Mouse (Mus musculus): Measurements from ENCODE around the gene Zfp334. TPM values are rescaled to one million over a fixed set of nuclear protein-coding genes. Genes with fewer than 3 reads are reported as not detected.
A peak's percentile ranks its signal among the peaks of the same experiment; 100 is the strongest.

The Zfp334 gene
- polyA plus RNA-seq, 1 experiment from 2014 or later, result 9.2 TPM

- no peaks in the 10 kb centered on the region for H3K4me1 ChIP-seq (replicated peaks; ENCODE audit: control insufficient read depth, insufficient read depth, low read length)
- no peaks in the 10 kb centered on the region for H3K9me3 ChIP-seq (ENCODE audit: control insufficient read depth, low read length)
- H3K36me3 ChIP-seq (ENCODE audit: control insufficient read depth, insufficient read depth, low read length), result no peaks in the 10 kb centered on the region
- no peak overlapping the region for H3K27ac ChIP-seq (ENCODE audit: low read depth)
- 85% methylated on average over 5 of the region's 5 CpGs for WGBS
- H3K27me3 ChIP-seq (replicated peaks; ENCODE audit: control insufficient read depth, insufficient read depth, low read length), result no peaks in the 10 kb centered on the region
- no peak overlapping the region for H3K4me2 ChIP-seq (ENCODE audit: low read length)
- DNase-seq (ENCODE audit: low spot score) (no peak), ATAC-seq (replicated peaks; ENCODE audit: low FRiP score, low TSS enrichment, low read depth) (no peak)
- no peak overlapping the region for H3K9ac ChIP-seq (ENCODE audit: low read length)
- H3K4me3 ChIP-seq (ENCODE audit: low read depth, low read length), result no peak overlapping the region
Observed at GRCm38 (mm10) chr2:165346180-165346579, 41.9 kb downstream of the Zfp334 start.

GRCm38 (mm10) chr2:165337191-165337590, 50.9 kb downstream of the Zfp334 start:
- DNase-seq (ENCODE audit: low spot score) (no peak), ATAC-seq (replicated peaks; ENCODE audit: low FRiP score, low TSS enrichment, low read depth) (no peak)
- no peak overlapping the region for H3K4me3 ChIP-seq (ENCODE audit: low read depth, low read length)
- WGBS, result 34% methylated on average over 3 of the region's 3 CpGs
- H3K4me2 ChIP-seq (ENCODE audit: low read length), result no peak overlapping the region
- H3K4me1 ChIP-seq (replicated peaks; ENCODE audit: control insufficient read depth, insufficient read depth, low read length), result no peaks in the 10 kb centered on the region
- no peak overlapping the region for H3K9ac ChIP-seq (ENCODE audit: low read length)
- H3K27ac ChIP-seq (ENCODE audit: low read depth), result no peak overlapping the region
- no peaks in the 10 kb centered on the region for H3K36me3 ChIP-seq (ENCODE audit: control insufficient read depth, insufficient read depth, low read length)
- no peaks in the 10 kb centered on the region for H3K27me3 ChIP-seq (replicated peaks; ENCODE audit: control insufficient read depth, insufficient read depth, low read length)
- H3K9me3 ChIP-seq (ENCODE audit: control insufficient read depth, low read length), result no peaks in the 10 kb centered on the region

GRCm38 (mm10) chr2:165332610-165333210, 55.3 kb downstream of the Zfp334 start:
- no peaks in the 10 kb centered on the region for H3K27me3 ChIP-seq (replicated peaks; ENCODE audit: control insufficient read depth, insufficient read depth, low read length)
- H3K27ac ChIP-seq (ENCODE audit: low read depth), result no peak overlapping the region
- ATAC-seq (replicated peaks; ENCODE audit: low FRiP score, low TSS enrichment, low read depth) (no peak), DNase-seq (ENCODE audit: low spot score) (no peak)
- no peak overlapping the region for H3K4me3 ChIP-seq (ENCODE audit: low read depth, low read length)
- H3K36me3 ChIP-seq (ENCODE audit: control insufficient read depth, insufficient read depth, low read length), result no peaks in the 10 kb centered on the region
- H3K4me2 ChIP-seq (ENCODE audit: low read length), result no peak overlapping the region
- no peaks in the 10 kb centered on the region for H3K4me1 ChIP-seq (replicated peaks; ENCODE audit: control insufficient read depth, insufficient read depth, low read length)
- 56% methylated on average over 14 of the region's 14 CpGs for whole genome bisulfite sequencing
- H3K9ac ChIP-seq (ENCODE audit: low read length), result no peak overlapping the region
- H3K9me3 ChIP-seq (ENCODE audit: control insufficient read depth, low read length), result 0 out of 2 replicates have a peak, but pooled peaks cover 3% of the 10 kb centered on the region

- Histone ChIP-seq H3K4me1 (replicated peaks; ENCODE audit: control insufficient read depth, insufficient read depth, low read length) (peaks cover 15% of the 10 kb centered on the region), H3K27me3 (replicated peaks; ENCODE audit: control insufficient read depth, insufficient read depth, low read length) (no peaks in the 10 kb centered on the region), H3K4me2 (ENCODE audit: low read length) (no peak overlapping the region), H3K4me3 (ENCODE audit: low read depth, low read length) (no peak overlapping the region), H3K9me3 (ENCODE audit: control insufficient read depth, low read length) (0 out of 2 replicates have a peak, but pooled peaks cover 3% of the 10 kb centered on the region), H3K9ac (ENCODE audit: low read length) (no peak overlapping the region), H3K36me3 (ENCODE audit: control insufficient read depth, insufficient read depth, low read length) (no peaks in the 10 kb centered on the region), H3K27ac (ENCODE audit: low read depth) (no peak overlapping the region)
- WGBS, result 15% methylated on average over 3 of the region's 3 CpGs
- no peak for ATAC-seq (replicated peaks; ENCODE audit: low FRiP score, low TSS enrichment, low read depth)
- DNase-seq (ENCODE audit: low spot score), result no peak
Observed at GRCm38 (mm10) chr2:165329703-165330102, 58.4 kb downstream of the Zfp334 start.

GRCm38 (mm10) chr2:165328746-165329145, 59.3 kb downstream of the Zfp334 start:
- Histone ChIP-seq H3K4me3 (ENCODE audit: low read depth, low read length) (no peak overlapping the region), H3K27me3 (replicated peaks; ENCODE audit: control insufficient read depth, insufficient read depth, low read length) (no peaks in the 10 kb centered on the region), H3K9me3 (ENCODE audit: control insufficient read depth, low read length) (0 out of 2 replicates have a peak, but pooled peaks cover 3% of the 10 kb centered on the region), H3K36me3 (ENCODE audit: control insufficient read depth, insufficient read depth, low read length) (no peaks in the 10 kb centered on the region), H3K4me2 (ENCODE audit: low read length) (no peak overlapping the region), H3K27ac (ENCODE audit: low read depth) (no peak overlapping the region), H3K4me1 (replicated peaks; ENCODE audit: control insufficient read depth, insufficient read depth, low read length) (peaks cover 22% of the 10 kb centered on the region), H3K9ac (ENCODE audit: low read length) (no peak overlapping the region)
- DNase-seq (ENCODE audit: low spot score) (no peak), ATAC-seq (replicated peaks; ENCODE audit: low FRiP score, low TSS enrichment, low read depth) (no peak)
- 79% methylated on average over 5 of the region's 5 CpGs for WGBS

GRCm38 (mm10) chr2:165327386-165327785, 60.7 kb downstream of the Zfp334 start:
- ATAC-seq (replicated peaks; ENCODE audit: low FRiP score, low TSS enrichment, low read depth), result no peak
- Histone ChIP-seq H3K9me3 (ENCODE audit: control insufficient read depth, low read length) (0 out of 2 replicates have a peak, but pooled peaks cover 3% of the 10 kb centered on the region), H3K27ac (ENCODE audit: low read depth) (no peak overlapping the region), H3K9ac (ENCODE audit: low read length) (no peak overlapping the region), H3K4me2 (ENCODE audit: low read length) (peak overlapping the region; percentile 82), H3K36me3 (ENCODE audit: control insufficient read depth, insufficient read depth, low read length) (no peaks in the 10 kb centered on the region), H3K4me1 (replicated peaks; ENCODE audit: control insufficient read depth, insufficient read depth, low read length) (peaks cover 29% of the 10 kb centered on the region), H3K27me3 (replicated peaks; ENCODE audit: control insufficient read depth, insufficient read depth, low read length) (no peaks in the 10 kb centered on the region), H3K4me3 (ENCODE audit: low read depth, low read length) (0 out of 2 replicates have a peak overlapping the region, but pooled peaks have one; percentile 94)
- WGBS, result 49% methylated on average over 7 of the region's 7 CpGs
- DNase-seq (ENCODE audit: low spot score), result no peak

GRCm38 (mm10) chr2:165326304-165327190, 61.5 kb downstream of the Zfp334 start, which contains the start of gene Elmo2:
Gene Elmo2 (minus strand): TSS chr2:165326479.
- DNase-seq (ENCODE audit: low spot score) (peak; percentile 98), ATAC-seq (replicated peaks; ENCODE audit: low FRiP score, low TSS enrichment, low read depth) (peak; percentile 98)
- under 1% methylated on average over 52 of the region's 55 CpGs for WGBS
- peaks cover 32% of the 10 kb centered on the region for H3K4me1 ChIP-seq (replicated peaks; ENCODE audit: control insufficient read depth, insufficient read depth, low read length)
- no peaks in the 10 kb centered on the region for H3K36me3 ChIP-seq (ENCODE audit: control insufficient read depth, insufficient read depth, low read length)
- peak within 1 kb of the TSS; percentile 92 for H3K4me2 ChIP-seq (ENCODE audit: low read length)
- peak within 1 kb of the TSS; percentile 86 for H3K9ac ChIP-seq (ENCODE audit: low read length)
- 0 out of 2 replicates have a peak, but pooled peaks cover 3% of the 10 kb centered on the region for H3K9me3 ChIP-seq (ENCODE audit: control insufficient read depth, low read length)
- no peaks in the 10 kb centered on the region for H3K27me3 ChIP-seq (replicated peaks; ENCODE audit: control insufficient read depth, insufficient read depth, low read length)
- H3K27ac ChIP-seq (ENCODE audit: low read depth), result peak within 1 kb of the TSS; percentile 59; the same call in 1 of the 2 replicates
- peak within 1 kb of the TSS; percentile 94 for H3K4me3 ChIP-seq (ENCODE audit: low read depth, low read length)

- H3K4me3 ChIP-seq (ENCODE audit: low read depth, low read length), result peak overlapping the region; percentile 94
- whole genome bisulfite sequencing, result under 1% methylated on average over 28 of the region's 30 CpGs
- no peak for DNase-seq (ENCODE audit: low spot score)
- no peaks in the 10 kb centered on the region for H3K27me3 ChIP-seq (replicated peaks; ENCODE audit: control insufficient read depth, insufficient read depth, low read length)
- H3K36me3 ChIP-seq (ENCODE audit: control insufficient read depth, insufficient read depth, low read length), result no peaks in the 10 kb centered on the region
- H3K27ac ChIP-seq (ENCODE audit: low read depth), result peak overlapping the region; percentile 59; the same call in 1 of the 2 replicates
- H3K9me3 ChIP-seq (ENCODE audit: control insufficient read depth, low read length), result no peaks in the 10 kb centered on the region
- H3K4me2 ChIP-seq (ENCODE audit: low read length), result peak overlapping the region; percentile 92
- H3K4me1 ChIP-seq (replicated peaks; ENCODE audit: control insufficient read depth, insufficient read depth, low read length), result peaks cover 40% of the 10 kb centered on the region
- peak overlapping the region; percentile 86 for H3K9ac ChIP-seq (ENCODE audit: low read length)
- peak; percentile 41 for ATAC-seq (replicated peaks; ENCODE audit: low FRiP score, low TSS enrichment, low read depth)
Observed at GRCm38 (mm10) chr2:165325521-165326303, 62.3 kb downstream of the Zfp334 start.

All from intestine, embryonic 14.5 days (tissue).